Mouse (Mus musculus) midbrain, embryonic 12.5 days (tissue): ENCODE measurements around the gene Lrmp. TPM values are rescaled to one million over a fixed set of nuclear protein-coding genes. Genes with fewer than 3 reads are reported as not detected.

ENCODE experiments used
- ATAC-seq: fragments of 200-750 bp; cut with Nextera tagmentation; 2 replicates; pipeline ENCODE4 v1.8.0; 2017; ENCODE audit warnings: low read depth, moderate TSS enrichment, moderate library complexity; ENCODE audit not compliant: low FRiP score
- H3K27ac ChIP-seq: fragments of 300-500 bp; sonication (generic); replicated peaks from 2 replicates; pipeline ENCODE4 v1.5.1; 2016; ENCODE audit warnings: mild to moderate bottlenecking
- H3K27me3 ChIP-seq: fragments of 300-500 bp; sonication (generic); 2 replicates; pipeline ENCODE4 v1.6.1; 2016; ENCODE audit warnings: mild to moderate bottlenecking
- H3K36me3 ChIP-seq: fragments of 300-500 bp; sonication (generic); 2 replicates; pipeline ENCODE4 v1.6.1; 2016
- H3K4me1 ChIP-seq: fragments of 300-500 bp; sonication (generic); 2 replicates; pipeline ENCODE4 v1.6.1; 2016
- H3K4me2 ChIP-seq: fragments of 300-500 bp; sonication (generic); replicated peaks from 2 replicates; pipeline ENCODE4 v1.6.1; 2016; ENCODE audit warnings: mild to moderate bottlenecking, moderate library complexity
- H3K4me3 ChIP-seq: fragments of 300-500 bp; sonication (generic); 2 replicates; pipeline ENCODE4 v1.5.1; 2016; ENCODE audit warnings: mild to moderate bottlenecking
- H3K9ac ChIP-seq: fragments of 300-500 bp; sonication (generic); replicated peaks from 2 replicates; pipeline ENCODE4 v1.6.1; 2016; ENCODE audit warnings: mild to moderate bottlenecking, moderate library complexity
- H3K9me3 ChIP-seq: fragments of 300-500 bp; sonication (generic); 2 replicates; pipeline ENCODE4 v1.6.1; 2016; ENCODE audit warnings: mild to moderate bottlenecking
- WGBS: fragments of 180-500 bp; shearing (Covaris S2); methylation state at CpG from one replicate; pipeline ENCODE4 v1.1.7; 2016; 5-methylcytosine and 5-hydroxymethylcytosine counted together
- polyA plus RNA-seq: library from polyadenylated mRNA; unstranded; fragments of >200 nt; fragmentation: Nextera tagmentation; extraction: Ambion mirVana; gene quantifications from 2 replicates; pipeline ENCODE4 v1.2.1, GENCODE M21; 2016

The Lrmp gene
- polyA plus RNA-seq, 1 experiment from 2014 or later, result 1.1 TPM

GRCm38 (mm10) chr6:145187093-145188088 lies 71.9 kb downstream of the Lrmp start:
- H3K4me1 ChIP-seq, result no peaks in the 10 kb centered on the region
- WGBS, result 69% methylated on average over 27 of the region's 27 CpGs
- H3K9ac ChIP-seq, result no peak overlapping the region
- no peaks in the 10 kb centered on the region for H3K36me3 ChIP-seq
- H3K27me3 ChIP-seq, result no peaks in the 10 kb centered on the region; the same call in 1 of the 2 replicates
- H3K4me3 ChIP-seq, result peak overlapping the region; percentile 29
- no peak overlapping the region for H3K27ac ChIP-seq
- no peaks in the 10 kb centered on the region for H3K9me3 ChIP-seq
- peak overlapping the region; percentile 44 for H3K4me2 ChIP-seq
- ATAC-seq, result peak; percentile 54; the same call in 1 of the 2 replicates

GRCm38 (mm10) chr6:145193038-145193437 lies 77.6 kb downstream of the Lrmp start:
- H3K36me3 ChIP-seq, result no peaks in the 10 kb centered on the region
- 89% methylated on average over 3 of the region's 3 CpGs for WGBS
- H3K4me1 ChIP-seq, result no peaks in the 10 kb centered on the region
- no peak for ATAC-seq
- no peak overlapping the region for H3K27ac ChIP-seq
- no peaks in the 10 kb centered on the region; the same call in 1 of the 2 replicates for H3K27me3 ChIP-seq
- no peak overlapping the region for H3K4me3 ChIP-seq
- H3K9me3 ChIP-seq, result no peaks in the 10 kb centered on the region
- no peak overlapping the region for H3K4me2 ChIP-seq
- no peak overlapping the region for H3K9ac ChIP-seq

GRCm38 (mm10) chr6:145193446-145193845 lies 78.0 kb downstream of the Lrmp start:
- no peak for ATAC-seq
- no peaks in the 10 kb centered on the region for H3K9me3 ChIP-seq
- no peaks in the 10 kb centered on the region for H3K4me1 ChIP-seq
- no peak overlapping the region for H3K27ac ChIP-seq
- H3K4me2 ChIP-seq, result no peak overlapping the region
- H3K4me3 ChIP-seq, result no peak overlapping the region
- H3K36me3 ChIP-seq, result no peaks in the 10 kb centered on the region
- WGBS, result 84% methylated on average over 11 of the region's 11 CpGs
- H3K9ac ChIP-seq, result no peak overlapping the region
- H3K27me3 ChIP-seq, result no peaks in the 10 kb centered on the region; the same call in 1 of the 2 replicates

GRCm38 (mm10) chr6:145197949-145198686 lies 82.7 kb downstream of the Lrmp start:
- Histone ChIP-seq H3K27me3 (no peaks in the 10 kb centered on the region), H3K9ac (no peak overlapping the region), H3K4me2 (no peak overlapping the region), H3K9me3 (no peaks in the 10 kb centered on the region), H3K4me3 (no peak overlapping the region), H3K4me1 (no peaks in the 10 kb centered on the region), H3K36me3 (no peaks in the 10 kb centered on the region), H3K27ac (no peak overlapping the region)
- 90% methylated on average over 8 of the region's 8 CpGs for WGBS
- ATAC-seq, result no peak

- Histone ChIP-seq H3K27me3 (no peaks in the 10 kb centered on the region), H3K4me1 (no peaks in the 10 kb centered on the region), H3K36me3 (no peaks in the 10 kb centered on the region), H3K9me3 (no peaks in the 10 kb centered on the region), H3K9ac (no peak overlapping the region), H3K27ac (no peak overlapping the region), H3K4me2 (no peak overlapping the region), H3K4me3 (no peak overlapping the region)
- ATAC-seq, result no peak
- 84% methylated on average over 13 of the region's 13 CpGs for WGBS
These were observed 87.1 kb downstream of the Lrmp start for GRCm38 (mm10) chr6:145202432-145203125.

- no peak overlapping the region for H3K4me2 ChIP-seq
- H3K27me3 ChIP-seq, result no peaks in the 10 kb centered on the region
- WGBS, result 83% methylated on average over 6 of the region's 6 CpGs
- no peak overlapping the region for H3K9ac ChIP-seq
- no peak overlapping the region for H3K4me3 ChIP-seq
- H3K4me1 ChIP-seq, result no peaks in the 10 kb centered on the region
- ATAC-seq, result no peak
- H3K27ac ChIP-seq, result no peak overlapping the region
- no peaks in the 10 kb centered on the region for H3K36me3 ChIP-seq
- no peaks in the 10 kb centered on the region for H3K9me3 ChIP-seq
These were observed 89.0 kb downstream of the Lrmp start for GRCm38 (mm10) chr6:145204440-145204839.

- Histone ChIP-seq H3K4me2 (no peak overlapping the region), H3K36me3 (no peaks in the 10 kb centered on the region), H3K4me3 (no peak overlapping the region), H3K27me3 (no peaks in the 10 kb centered on the region), H3K27ac (no peak overlapping the region), H3K9me3 (no peaks in the 10 kb centered on the region), H3K9ac (no peak overlapping the region), H3K4me1 (peaks cover 2% of the 10 kb centered on the region)
- WGBS, result 69% methylated on average over 10 of the region's 10 CpGs
- ATAC-seq, result no peak
These were observed 89.7 kb downstream of the Lrmp start for GRCm38 (mm10) chr6:145205142-145205541.

GRCm38 (mm10) chr6:145210056-145210680 lies 94.7 kb downstream of the Lrmp start:
- WGBS, result 39% methylated on average over 8 of the region's 8 CpGs
- Histone ChIP-seq H3K27ac (peak overlapping the region; percentile 95; the same call in 1 of the 2 replicates), H3K4me1 (peaks cover 15% of the 10 kb centered on the region), H3K4me3 (peak overlapping the region; percentile 74), H3K4me2 (peak overlapping the region; percentile 80), H3K9ac (no peak overlapping the region), H3K36me3 (no peaks in the 10 kb centered on the region), H3K9me3 (no peaks in the 10 kb centered on the region), H3K27me3 (no peaks in the 10 kb centered on the region)
- no peak for ATAC-seq

GRCm38 (mm10) chr6:145210816-145211338 lies 95.4 kb downstream of the Lrmp start, which contains the start of the genes Casc1 and Etfrf1:
Gene Casc1, minus strand, starts transcription at chr6:145211005.
Gene Etfrf1, plus strand, starts transcription at chr6:145211134.
- H3K4me3 ChIP-seq, result peak within 1 kb of the TSS; percentile 74
- H3K27ac ChIP-seq, result peak within 1 kb of the TSS; percentile 95
- H3K36me3 ChIP-seq, result no peaks in the 10 kb centered on the region
- peak within 1 kb of the TSS; percentile 78 for H3K9ac ChIP-seq
- no peaks in the 10 kb centered on the region for H3K27me3 ChIP-seq
- H3K9me3 ChIP-seq, result no peaks in the 10 kb centered on the region
- H3K4me2 ChIP-seq, result peak within 1 kb of the TSS; percentile 80
- WGBS, result under 1% methylated on average over 36 of the region's 36 CpGs
- peak; percentile 100 for ATAC-seq
- H3K4me1 ChIP-seq, result peaks cover 15% of the 10 kb centered on the region

- 4% methylated on average over 21 of the region's 21 CpGs for WGBS
These were observed 96.2 kb downstream of the Lrmp start for GRCm38 (mm10) chr6:145211376-145212305.

More at GRCm38 (mm10) chr6:145211376-145212305, 96.2 kb downstream of the Lrmp start:
- Histone ChIP-seq H3K4me2 (peak overlapping the region; percentile 80), H3K27ac (peak overlapping the region; percentile 95), H3K9ac (peak overlapping the region; percentile 78), H3K36me3 (no peaks in the 10 kb centered on the region; the same call in 1 of the 2 replicates), H3K9me3 (no peaks in the 10 kb centered on the region), H3K27me3 (no peaks in the 10 kb centered on the region), H3K4me3 (peak overlapping the region; percentile 74), H3K4me1 (peaks cover 15% of the 10 kb centered on the region)
- ATAC-seq, result peak; percentile 51
